Mouse (Mus musculus) forebrain, postnatal 0 days (tissue): ENCODE measurements around the gene Fam129c. TPM values are rescaled to one million over a fixed set of nuclear protein-coding genes. Genes with fewer than 3 reads are reported as not detected.

Experiments used
- ATAC-seq: fragments of 200-750 bp; cut with Nextera tagmentation; 2 replicates; pipeline ENCODE4 v1.8.0; 2017; ENCODE audit warnings: mild to moderate bottlenecking, moderate library complexity
- DNase-seq: peaks from one replicate; pipeline ENCODE4 v3.0.0-alpha.2; 2015
- H3K27ac ChIP-seq: fragments of 300-500 bp; sonication (generic); 2 replicates; pipeline ENCODE4 v1.5.1; 2014; ENCODE audit warnings: low read depth, mild to moderate bottlenecking, antibody characterized with exemption, low read length, moderate library complexity, mixed read lengths
- H3K27me3 ChIP-seq: fragments of 300-500 bp; sonication (generic); 2 replicates; pipeline ENCODE4 v1.6.1; 2014; ENCODE audit warnings: mild to moderate bottlenecking, low read length, mixed read lengths; ENCODE audit not compliant: insufficient read depth
- H3K36me3 ChIP-seq: fragments of 300-500 bp; sonication (generic); 2 replicates; pipeline ENCODE4 v1.6.1; 2014; ENCODE audit warnings: mild to moderate bottlenecking, moderate library complexity; ENCODE audit not compliant: insufficient read depth
- H3K4me1 ChIP-seq: fragments of 300-500 bp; sonication (generic); 2 replicates; pipeline ENCODE4 v1.6.1; 2014; ENCODE audit warnings: antibody characterized with exemption; ENCODE audit not compliant: insufficient read depth
- H3K4me2 ChIP-seq: fragments of 300-500 bp; sonication (generic); 2 replicates; pipeline ENCODE4 v1.6.1; 2014; ENCODE audit warnings: low read depth, mild to moderate bottlenecking, moderate library complexity
- H3K4me3 ChIP-seq: fragments of 300-500 bp; sonication (generic); 2 replicates; pipeline ENCODE4 v1.5.1; 2014; ENCODE audit warnings: low read depth, low read length, mixed read lengths
- H3K9ac ChIP-seq: fragments of 300-500 bp; sonication (generic); 2 replicates; pipeline ENCODE4 v1.6.1; 2014; ENCODE audit warnings: mild to moderate bottlenecking
- H3K9me3 ChIP-seq: fragments of 300-500 bp; sonication (generic); 2 replicates; pipeline ENCODE4 v1.6.1; 2016; ENCODE audit warnings: low read length
- CTCF ChIP-seq: sonication (generic); IDR thresholded peaks from 2 replicates; pipeline ENCODE4 v1.5.1; 2016; ENCODE audit warnings: antibody characterized with exemption, control low read depth, low read depth
- WGBS: fragments of 180-500 bp; shearing (Covaris S2); extraction: QIAGEN DNeasy Blood & Tissue Kit; methylation state at CpG from one replicate; pipeline ENCODE4 v1.1.7; 2014; 5-methylcytosine and 5-hydroxymethylcytosine counted together
- polyA plus RNA-seq: library from polyadenylated mRNA; unstranded; fragments of >200 nt; fragmentation: Nextera tagmentation; extraction: Ambion mirVana; gene quantifications from 2 replicates; pipeline ENCODE4 v1.2.1, GENCODE M21; 2015
- total RNA-seq: library from RNA; depleted of rRNA; stranded (reverse); fragments of >200 nt; gene quantifications from 2 replicates; pipeline ENCODE4 v1.2.3, GENCODE M21; 2014

The Fam129c gene
- total and polyA plus RNA-seq, 2 experiments from 2014 or later: 2.8 to 11.1 TPM

DNA sequence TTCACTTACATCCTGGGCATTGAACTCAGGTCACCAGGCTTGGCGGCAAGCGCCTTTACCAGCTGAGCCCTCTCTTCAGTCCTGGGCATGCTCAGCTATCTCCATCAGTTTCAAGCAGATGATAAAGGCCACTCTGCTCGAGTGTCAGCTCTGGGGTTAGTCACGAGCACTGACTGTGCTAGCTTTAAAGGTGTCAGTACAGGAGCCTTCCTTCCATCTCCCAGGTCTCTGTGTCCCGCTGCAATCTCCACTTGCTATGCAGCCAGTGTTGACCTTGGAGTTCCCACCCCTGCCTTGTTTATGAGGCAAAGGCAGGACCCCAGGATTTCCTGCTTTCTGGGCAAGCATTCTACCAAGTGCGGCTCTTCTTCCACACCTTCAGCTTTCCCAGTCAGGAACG is 29.9 kb upstream of the Fam129c start:
- WGBS: 76% methylated on average over 7 of the region's 7 CpGs
- no peaks in the 10 kb centered on the region for H3K9me3 ChIP-seq
- no peaks in the 10 kb centered on the region for H3K36me3 ChIP-seq
- H3K27me3 ChIP-seq: peaks cover 4% of the 10 kb centered on the region
- no peak for DNase-seq
- peaks cover 7% of the 10 kb centered on the region; the same call in 1 of the 2 replicates for H3K4me1 ChIP-seq
- no peak for TF ChIP-seq CTCF
- no peak overlapping the region for H3K4me2 ChIP-seq
- H3K4me3 ChIP-seq: no peak overlapping the region
- H3K27ac ChIP-seq: 0 out of 2 replicates have a peak overlapping the region, but pooled peaks have one; percentile 50
- ATAC-seq: no peak
- no peak overlapping the region for H3K9ac ChIP-seq

GRCm38 (mm10) chr8:71568387-71568937 is 29.0 kb upstream of the Fam129c start, which contains the start of gene Slc27a1:
Gene Slc27a1 (plus strand): TSS chr8:71568882.
- Histone ChIP-seq H3K36me3 (no peaks in the 10 kb centered on the region), H3K9ac (peak within 1 kb of the TSS; percentile 71), H3K4me1 (peaks cover 7% of the 10 kb centered on the region; the same call in 1 of the 2 replicates), H3K27ac (peak within 1 kb of the TSS; percentile 87), H3K27me3 (no peaks in the 10 kb centered on the region), H3K4me2 (peak within 1 kb of the TSS; percentile 75), H3K9me3 (no peaks in the 10 kb centered on the region), H3K4me3 (peak within 1 kb of the TSS; percentile 73)
- DNase-seq (peak; percentile 73), ATAC-seq (peak; percentile 3; the same call in 1 of the 2 replicates)
- WGBS: 14% methylated on average over 13 of the region's 13 CpGs
- TF ChIP-seq CTCF: no peak

- Histone ChIP-seq H3K4me2 (peak overlapping the region; percentile 75), H3K27me3 (no peaks in the 10 kb centered on the region), H3K27ac (peak overlapping the region; percentile 87), H3K9me3 (no peaks in the 10 kb centered on the region), H3K4me1 (peaks cover 7% of the 10 kb centered on the region; the same call in 1 of the 2 replicates), H3K36me3 (no peaks in the 10 kb centered on the region), H3K4me3 (peak overlapping the region; percentile 73), H3K9ac (peak overlapping the region; percentile 71)
- DNase-seq (no peak), ATAC-seq (no peak)
- WGBS: 21% methylated on average over 6 of the region's 6 CpGs
- TF ChIP-seq CTCF: no peak
Measured at GRCm38 (mm10) chr8:71568941-71569340, 28.5 kb upstream of the Fam129c start.

DNA sequence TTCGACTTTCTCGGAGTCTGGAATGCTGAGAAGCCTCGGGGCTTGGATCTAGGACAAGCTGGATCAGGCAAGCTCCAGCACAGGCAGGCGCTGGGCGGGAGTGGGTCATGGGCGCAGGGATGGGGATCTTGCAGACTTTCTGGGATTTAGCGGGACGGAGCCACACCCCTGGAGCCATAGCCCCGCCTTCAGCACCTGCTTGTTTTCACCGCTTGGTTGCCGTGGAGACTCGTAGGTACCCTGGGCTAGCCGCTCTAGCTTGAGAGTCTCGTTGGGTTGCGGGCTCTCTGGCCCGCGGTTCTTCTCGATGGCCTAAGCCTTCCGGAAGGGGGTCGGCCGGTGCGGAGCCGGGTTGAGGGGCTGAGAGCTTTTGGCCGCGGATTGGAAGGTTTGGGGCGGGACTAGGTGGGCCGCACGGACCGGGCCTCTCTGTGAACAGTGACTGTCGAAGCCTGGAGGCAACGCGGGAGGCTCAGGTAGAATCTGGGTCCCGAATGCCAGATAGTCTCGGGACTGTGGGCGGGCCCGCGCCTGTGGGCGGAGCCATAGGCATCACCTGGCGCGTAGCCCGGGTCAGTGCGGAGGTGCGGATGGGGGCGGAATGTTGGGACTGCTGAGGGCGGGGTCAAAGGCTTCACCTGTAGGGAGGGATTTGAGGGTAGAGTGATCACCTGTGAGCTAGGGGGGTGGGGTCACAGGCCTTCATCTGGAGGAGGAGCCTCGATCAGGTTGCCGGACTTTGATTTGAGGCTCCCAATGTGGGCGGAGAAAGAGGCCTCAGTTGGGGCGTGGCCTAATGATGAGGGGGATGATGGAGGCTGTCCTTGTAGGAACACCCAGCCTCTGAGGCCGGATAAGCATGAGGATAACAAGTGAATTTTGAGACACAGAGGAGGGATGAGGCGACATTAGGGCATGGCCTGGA is 27.8 kb upstream of the Fam129c start:
- peak overlapping the region; percentile 71 for H3K9ac ChIP-seq
- H3K4me2 ChIP-seq: peak overlapping the region; percentile 75
- DNase-seq (peak; percentile 96), ATAC-seq (peak; percentile 76)
- H3K9me3 ChIP-seq: no peaks in the 10 kb centered on the region
- WGBS: 2% methylated on average over 51 of the region's 51 CpGs
- peak overlapping the region; percentile 87 for H3K27ac ChIP-seq
- peak overlapping the region; percentile 73 for H3K4me3 ChIP-seq
- H3K36me3 ChIP-seq: no peaks in the 10 kb centered on the region; the same call in 1 of the 2 replicates
- peaks cover 7% of the 10 kb centered on the region; the same call in 1 of the 2 replicates for H3K4me1 ChIP-seq
- no peaks in the 10 kb centered on the region for H3K27me3 ChIP-seq
- no peak for TF ChIP-seq CTCF

GRCm38 (mm10) chr8:71570291-71570954 is 27.0 kb upstream of the Fam129c start:
- H3K36me3 ChIP-seq: no peaks in the 10 kb centered on the region; the same call in 1 of the 2 replicates
- no peaks in the 10 kb centered on the region for H3K27me3 ChIP-seq
- no peaks in the 10 kb centered on the region for H3K9me3 ChIP-seq
- no peak; the same call in 1 of the 2 replicates for TF ChIP-seq CTCF
- DNase-seq (peak; percentile 96), ATAC-seq (peak; percentile 87)
- H3K9ac ChIP-seq: peak overlapping the region; percentile 71
- peak overlapping the region; percentile 75 for H3K4me2 ChIP-seq
- WGBS: under 1% methylated on average over 41 of the region's 41 CpGs
- peaks cover 7% of the 10 kb centered on the region; the same call in 1 of the 2 replicates for H3K4me1 ChIP-seq
- peak overlapping the region; percentile 73 for H3K4me3 ChIP-seq
- H3K27ac ChIP-seq: peak overlapping the region; percentile 87

DNA sequence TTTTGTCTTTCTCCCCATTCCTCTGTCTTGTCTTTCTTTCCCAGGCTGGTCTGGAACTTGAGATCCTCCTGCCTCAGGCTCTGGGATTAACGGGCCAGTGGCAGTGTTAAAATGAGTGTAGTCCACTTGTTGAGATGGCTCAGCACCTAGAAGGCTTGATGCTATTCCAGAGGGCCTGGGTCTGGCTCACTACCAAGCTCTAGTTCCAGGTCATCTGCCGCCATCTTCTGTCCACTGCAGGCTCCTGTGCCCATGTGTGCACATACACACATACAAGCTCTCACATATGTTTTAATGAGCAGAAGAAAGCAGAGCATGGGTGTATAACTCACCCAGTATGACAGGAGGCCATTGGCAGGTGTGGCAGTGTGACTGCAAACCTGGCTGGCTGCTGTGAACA is 25.4 kb upstream of the Fam129c start:
- peak overlapping the region; percentile 66; the same call in 1 of the 2 replicates for H3K27ac ChIP-seq
- no peak for ATAC-seq
- no peak overlapping the region for H3K9ac ChIP-seq
- H3K4me3 ChIP-seq: no peak overlapping the region
- H3K4me1 ChIP-seq: peaks cover 7% of the 10 kb centered on the region; the same call in 1 of the 2 replicates
- DNase-seq: no peak
- H3K4me2 ChIP-seq: peak overlapping the region; percentile 75; the same call in 1 of the 2 replicates
- TF ChIP-seq CTCF: no peak
- no peaks in the 10 kb centered on the region for H3K9me3 ChIP-seq
- WGBS: 65% methylated on average over 2 of the region's 2 CpGs
- H3K36me3 ChIP-seq: no peaks in the 10 kb centered on the region; the same call in 1 of the 2 replicates
- no peaks in the 10 kb centered on the region for H3K27me3 ChIP-seq
